Mouse (Mus musculus): ENCODE measurements around the gene Ntn1.
A peak's percentile ranks its signal among the peaks of the same experiment; 100 is the strongest.

Gene Ntn1

GRCm38 (mm10) chr11:68331676-68332265, 68.9 kb downstream of the Ntn1 start:
- DNase-seq (ENCODE audit: low spot score), result no peak

DNA sequence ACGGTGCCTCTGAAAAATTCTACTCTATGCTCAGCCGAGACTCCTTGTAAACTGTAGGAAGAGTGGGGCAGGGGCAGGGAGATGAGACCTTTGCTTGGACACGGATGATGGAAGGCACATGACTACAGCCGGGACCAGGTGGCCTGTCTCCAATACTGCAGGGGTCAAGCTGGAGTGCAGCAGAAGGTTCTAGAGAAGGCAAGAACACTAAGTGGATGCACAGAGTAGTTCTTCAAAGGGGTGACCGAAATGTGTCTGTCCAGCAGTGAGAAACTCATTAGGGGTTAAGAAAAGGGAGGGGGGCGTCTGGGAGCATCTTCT, 69.5 kb downstream of the Ntn1 start:
- no peak for DNase-seq (ENCODE audit: low spot score)

DNA sequence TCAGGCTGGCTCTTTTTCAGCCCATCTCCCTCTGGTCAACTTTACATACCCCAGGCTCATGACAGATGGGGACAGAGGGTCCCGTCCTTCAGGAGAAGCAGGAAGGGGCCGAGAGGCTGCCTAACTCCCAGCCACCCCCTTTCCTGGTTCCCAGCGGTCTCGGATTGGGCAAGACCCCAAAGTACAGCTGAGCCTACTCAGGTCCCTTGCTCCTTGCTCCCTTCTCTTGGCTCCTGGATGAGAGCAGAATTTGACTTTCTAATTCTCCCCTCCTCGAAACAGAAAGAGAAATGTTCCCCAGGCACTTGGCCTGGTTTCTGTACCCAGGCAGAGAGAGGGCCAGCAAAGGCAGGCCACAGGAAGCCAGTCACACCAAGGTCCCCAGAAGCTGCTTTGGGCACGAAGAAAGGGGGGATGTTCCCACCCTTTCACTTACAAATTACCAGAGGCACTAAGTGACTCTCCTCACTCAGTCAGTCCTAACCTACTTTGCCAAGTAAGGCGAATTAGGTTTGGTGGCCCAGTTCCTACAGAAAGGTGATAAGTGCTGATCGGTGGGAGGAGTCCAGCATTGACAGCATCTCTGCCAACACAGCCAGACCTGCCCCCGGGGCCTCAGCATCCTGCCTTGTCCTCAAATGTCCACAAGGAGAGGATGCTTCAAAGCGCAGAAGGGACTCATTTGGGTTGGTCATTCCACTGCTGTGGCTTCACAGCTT, 70.1 kb downstream of the Ntn1 start:
- DNase-seq (ENCODE audit: low spot score), result no peak

GRCm38 (mm10) chr11:68324863-68325262, 75.8 kb downstream of the Ntn1 start:
- no peak for DNase-seq (ENCODE audit: low spot score)

- peak; percentile 56 for DNase-seq (ENCODE audit: low spot score)
Observed at GRCm38 (mm10) chr11:68321417-68321816, 79.2 kb downstream of the Ntn1 start.

DNA sequence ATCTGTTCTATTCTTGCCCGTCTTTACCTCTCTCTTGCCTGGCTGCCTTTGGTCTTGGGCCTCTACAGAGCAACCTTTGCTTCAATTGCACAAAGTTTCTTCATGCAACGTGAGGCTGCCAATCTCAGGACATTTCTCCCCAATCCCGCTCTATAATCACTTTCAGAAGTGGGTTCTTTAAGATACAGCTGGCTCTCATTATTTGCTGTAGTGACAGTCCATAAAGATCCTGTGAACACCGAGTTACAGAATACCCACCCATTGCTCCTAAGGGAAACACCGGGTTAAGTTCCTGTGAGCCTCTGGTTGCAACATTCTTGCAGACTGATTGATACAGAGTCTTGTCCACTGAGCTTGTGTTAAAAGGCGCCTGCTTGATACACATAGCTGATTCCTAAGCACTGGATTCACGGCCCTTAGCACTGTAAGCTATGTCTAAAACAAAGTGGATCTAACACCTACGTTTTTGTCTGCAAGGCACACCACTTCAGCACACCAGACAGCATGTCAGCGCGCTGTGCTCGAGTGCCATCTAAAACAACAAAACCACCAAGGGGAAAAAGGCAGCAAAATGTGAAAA, 85.0 kb downstream of the Ntn1 start:
- no peak for DNase-seq (ENCODE audit: low spot score)

GRCm38 (mm10) chr11:68313861-68314260, 86.8 kb downstream of the Ntn1 start:
- DNase-seq (ENCODE audit: low spot score), result no peak

DNA sequence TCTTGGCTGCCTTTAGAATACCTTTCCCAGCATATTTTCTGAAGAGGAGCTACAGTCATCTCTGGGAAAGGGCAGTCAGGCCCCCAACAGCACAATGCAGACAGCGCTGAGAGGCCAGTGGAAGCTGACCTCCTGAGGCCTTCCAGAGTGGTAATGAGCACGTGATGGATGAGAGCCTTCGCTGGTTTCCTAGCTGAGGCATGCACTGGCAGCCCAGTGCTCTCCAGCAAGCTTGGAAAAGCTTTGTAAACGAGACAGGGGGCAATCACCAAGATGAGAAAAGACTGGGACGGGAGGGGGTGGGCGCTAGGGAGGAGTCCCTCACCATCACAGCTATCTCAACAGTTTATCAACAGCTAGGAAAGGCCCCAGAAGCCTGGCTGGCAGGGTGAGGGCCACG, 87.6 kb downstream of the Ntn1 start:
- DNase-seq (ENCODE audit: low spot score), result no peak

DNA sequence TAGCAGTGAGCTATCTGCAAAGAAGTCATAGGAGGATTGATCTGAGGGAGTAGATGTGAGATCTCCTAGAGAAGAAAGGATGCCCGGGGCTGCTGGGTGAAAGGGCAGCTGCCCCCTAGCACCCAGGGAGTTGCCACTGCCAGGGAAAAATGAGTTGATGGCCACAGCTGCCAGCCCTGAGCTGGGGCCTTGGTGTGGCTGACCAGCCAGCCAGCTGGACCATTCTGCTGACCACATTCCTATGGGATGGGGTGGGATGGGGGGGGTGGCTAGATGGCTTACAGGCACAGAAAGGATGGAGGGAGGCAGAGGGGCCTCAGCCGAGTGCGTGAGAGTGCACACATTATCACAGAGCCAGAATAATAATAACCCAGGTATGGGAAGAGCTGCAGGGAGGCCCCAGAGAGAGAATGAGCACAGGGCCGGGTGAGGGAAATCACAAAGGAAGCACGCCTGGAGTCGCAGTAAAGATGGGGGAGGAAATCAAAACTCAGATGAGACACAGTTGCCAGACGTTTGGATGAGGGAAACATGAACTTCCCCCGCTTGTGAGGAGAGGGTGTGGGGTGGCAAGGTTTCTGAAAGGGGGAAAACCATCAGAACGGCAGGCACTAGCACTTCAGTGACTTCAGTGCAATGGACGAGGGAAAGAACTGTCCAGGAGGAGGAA, 91.6 kb downstream of the Ntn1 start:
- DNase-seq (ENCODE audit: low spot score), result no peak

DNA sequence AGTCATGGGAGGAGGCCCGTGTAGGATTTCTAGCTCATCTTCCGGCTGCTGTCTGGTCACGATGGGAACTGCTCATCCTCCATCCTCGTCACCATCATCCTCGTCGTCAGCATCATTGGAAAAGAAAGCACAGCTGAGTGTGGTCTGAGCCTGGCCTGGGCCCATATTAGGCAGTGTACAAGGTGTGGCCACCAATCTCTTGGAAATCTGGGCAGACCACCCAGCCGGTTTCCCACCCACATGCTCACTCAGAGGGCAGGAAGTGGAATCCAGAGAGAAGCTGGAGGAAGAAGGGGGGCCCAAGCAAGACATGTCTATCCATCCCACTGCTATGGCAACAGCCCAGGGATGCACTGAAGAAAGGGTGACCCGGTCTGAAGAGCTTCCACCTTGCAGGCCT, 94.6 kb downstream of the Ntn1 start:
- DNase-seq (ENCODE audit: low spot score), result no peak

- DNase-seq (ENCODE audit: low spot score), result no peak
Observed at GRCm38 (mm10) chr11:68302323-68302722, 98.3 kb downstream of the Ntn1 start.

DNA sequence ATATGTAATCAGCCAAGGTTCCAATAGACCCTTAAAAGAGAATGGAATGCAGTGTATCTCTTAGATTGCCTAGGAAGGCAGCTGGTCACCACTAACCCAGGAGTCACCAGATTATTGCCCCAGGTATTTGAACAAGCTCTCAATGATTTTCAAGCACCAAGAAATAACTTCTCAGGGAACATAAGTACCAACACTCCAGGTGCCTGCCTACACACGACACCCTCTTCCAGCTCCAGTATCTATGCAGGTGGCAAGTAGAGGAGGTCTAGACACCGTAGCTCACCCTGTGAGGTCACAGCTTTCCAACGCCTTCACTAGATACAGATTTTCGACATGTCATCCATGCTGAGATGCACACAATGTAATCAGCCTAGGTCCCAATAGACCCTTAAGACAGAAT, 99.0 kb downstream of the Ntn1 start:
- DNase-seq (ENCODE audit: low spot score), result peak; percentile 66

GRCm38 (mm10) chr11:68295474-68295873, 105.1 kb downstream of the Ntn1 start:
- DNase-seq (ENCODE audit: low spot score), result no peak

DNA sequence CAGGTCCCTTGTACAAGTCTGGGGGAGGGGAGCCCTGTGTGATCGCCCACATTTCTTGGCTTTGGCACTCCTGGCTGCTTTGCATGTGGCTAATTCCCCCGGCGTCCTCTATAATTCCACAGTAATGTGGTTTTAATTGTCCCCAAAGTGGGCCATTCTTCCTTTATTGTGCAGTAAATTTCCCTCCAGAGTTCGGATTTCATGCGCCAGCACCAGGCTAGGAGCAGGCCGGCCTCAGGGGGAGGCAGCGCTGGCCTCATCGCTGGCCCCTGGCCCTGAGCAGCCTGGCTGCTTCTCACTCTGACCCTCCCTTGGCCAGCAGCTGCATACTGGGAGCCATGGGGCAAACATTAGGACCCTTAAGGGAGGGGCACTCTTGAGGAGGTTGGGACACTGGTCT, 110.0 kb downstream of the Ntn1 start:
- DNase-seq (ENCODE audit: low spot score), result no peak

DNA sequence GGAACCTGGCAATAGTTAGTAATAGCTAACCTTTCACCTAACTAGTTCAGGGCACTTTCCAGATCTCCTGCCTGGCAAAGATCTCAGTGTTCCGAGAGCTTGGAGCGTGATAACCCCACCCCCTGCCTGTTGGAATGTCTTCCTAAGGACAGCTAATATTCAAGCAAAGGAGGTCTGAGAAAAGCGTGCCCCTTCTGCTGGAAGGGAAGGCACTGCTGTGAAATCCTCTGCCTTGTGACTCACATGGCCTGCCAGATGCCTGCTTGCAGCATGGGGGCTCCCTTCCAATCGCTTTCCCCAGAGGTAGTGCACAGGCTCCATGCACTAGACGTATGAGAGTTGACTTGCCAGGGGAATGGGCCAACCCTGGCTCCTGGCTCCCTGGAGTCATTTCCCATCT, 113.3 kb downstream of the Ntn1 start:
- peak; percentile 19 for DNase-seq (ENCODE audit: low spot score)

- DNase-seq (ENCODE audit: low spot score), result peak; percentile 66
Observed at GRCm38 (mm10) chr11:68286142-68286808, 114.3 kb downstream of the Ntn1 start.

- DNase-seq (ENCODE audit: low spot score), result peak; percentile 74
Observed at GRCm38 (mm10) chr11:68285754-68286141, 114.9 kb downstream of the Ntn1 start.

GRCm38 (mm10) chr11:68280001-68280510, 120.6 kb downstream of the Ntn1 start:
- DNase-seq (ENCODE audit: low spot score), result no peak

DNA sequence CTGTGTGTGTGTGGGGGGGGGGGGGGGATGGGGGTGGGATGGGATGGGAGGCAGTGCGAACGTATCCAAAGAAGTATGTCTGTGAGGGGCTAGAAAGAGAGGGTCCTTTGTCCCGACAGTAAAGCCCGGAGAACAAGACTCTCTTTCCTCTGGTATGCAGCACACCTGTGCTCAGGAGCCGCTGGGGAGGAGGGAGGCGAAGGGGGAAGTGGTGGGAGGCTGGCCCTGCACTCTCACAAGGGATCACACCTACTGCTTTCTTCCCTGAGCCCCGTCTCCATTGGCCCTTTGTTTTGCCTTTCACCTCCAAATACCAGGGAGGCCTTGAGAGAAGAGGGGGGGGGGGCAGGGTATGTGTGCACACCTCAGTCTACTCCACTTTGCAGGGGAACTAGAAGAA, 123.7 kb downstream of the Ntn1 start:
- DNase-seq (ENCODE audit: low spot score), result no peak

- DNase-seq (ENCODE audit: low spot score), result no peak
Observed at GRCm38 (mm10) chr11:68274331-68274811, 126.3 kb downstream of the Ntn1 start.

GRCm38 (mm10) chr11:68273855-68274254, 126.8 kb downstream of the Ntn1 start:
- DNase-seq (ENCODE audit: low spot score), result no peak

GRCm38 (mm10) chr11:68270730-68271467, 129.7 kb downstream of the Ntn1 start:
- no peak for DNase-seq (ENCODE audit: low spot score)

Data from lung, postnatal 25 days (tissue).